12 mouse cellular contexts compared by ENCODE assay signal in genomic region chr6:91546241-91546884, GRCm38 (mm10). TPM values are rescaled to one million over a fixed set of nuclear protein-coding genes. Genes with fewer than 3 reads are reported as not detected.
DNase-seq lines count a peak whose midpoint lies in the region; ATAC-seq lines count a peak whose summit lies in the region.
"Had no signal": no experiment of that assay in that cellular context is flagged by ENCODE, and none has a peak within 500 bp of the region (broad histone marks: within the 10 kb centered on the region; RNA-seq: fewer than 3 reads in every experiment).

No protein-coding gene starts in this region.

- H3K4me2 ChIP-seq in kidney, embryonic 15.5 days: no peak overlapping the region
- no peak overlapping the region for H3K4me2 ChIP-seq in lung, embryonic 16.5 days (ENCODE audit: low read depth, low read length)
- no peak overlapping the region for H3K4me2 ChIP-seq in forebrain, embryonic 11.5 days (ENCODE audit: low read depth, low read length, severe bottlenecking)

- H3K4me1 ChIP-seq in kidney, embryonic 15.5 days: peaks cover 31% of the 10 kb centered on the region
- peaks cover 18% of the 10 kb centered on the region for H3K4me1 ChIP-seq in lung, embryonic 16.5 days (replicated peaks; ENCODE audit: control insufficient read depth, insufficient read depth, low read length)
- H3K4me1 ChIP-seq in forebrain, embryonic 11.5 days (replicated peaks; ENCODE audit: control insufficient read depth, insufficient read depth, low read length): no peaks in the 10 kb centered on the region

- no peak overlapping the region for H3K4me3 ChIP-seq in kidney, embryonic 15.5 days (replicated peaks)
- no peak overlapping the region for H3K4me3 ChIP-seq in lung, embryonic 16.5 days (ENCODE audit: low read length)
- no peak overlapping the region for H3K4me3 ChIP-seq in forebrain, embryonic 11.5 days (ENCODE audit: low read depth, low read length)
- H3K4me3 ChIP-seq: erythroblast, embryonic 14.5 days had no signal

- H3K27ac ChIP-seq in kidney, embryonic 15.5 days: peak overlapping the region; percentile 18; the same call in 1 of the 2 replicates
- peak overlapping the region; percentile 43 for H3K27ac ChIP-seq in lung, embryonic 16.5 days (ENCODE audit: low read length)
- H3K27ac ChIP-seq in forebrain, embryonic 11.5 days (ENCODE audit: low read depth, low read length): no peak overlapping the region

- H3K9ac ChIP-seq in kidney, embryonic 15.5 days: no peak overlapping the region
- H3K9ac ChIP-seq in lung, embryonic 16.5 days (ENCODE audit: low read length): no peak overlapping the region; the same call in 1 of the 2 replicates
- no peak overlapping the region for H3K9ac ChIP-seq in forebrain, embryonic 11.5 days (ENCODE audit: low read length)

- ATAC-seq in kidney, embryonic 15.5 days (replicated peaks; ENCODE audit: low FRiP score): peak; percentile 35; the same call in 1 of the 2 replicates
- ATAC-seq in lung, embryonic 16.5 days (ENCODE audit: low read depth): peak; percentile 66
- ATAC-seq in forebrain, embryonic 11.5 days (replicated peaks; ENCODE audit: low FRiP score): no peak

- H3K36me3 ChIP-seq in kidney, embryonic 15.5 days: no peaks in the 10 kb centered on the region
- no peaks in the 10 kb centered on the region for H3K36me3 ChIP-seq in lung, embryonic 16.5 days (ENCODE audit: control insufficient read depth, insufficient read depth, low read length)
- no peaks in the 10 kb centered on the region for H3K36me3 ChIP-seq in forebrain, embryonic 11.5 days (ENCODE audit: control insufficient read depth, insufficient read depth, low read length)

- no peak for DNase-seq in kidney, adult 11 months
- peak; percentile 73 for DNase-seq in heart, adult 8-10 months (ENCODE audit: low spot score)
- peak; percentile 87 for DNase-seq in heart, postnatal 4 days
- no peak for DNase-seq in adrenal gland, adult 18-20 months (ENCODE audit: low spot score in 2 of 2)
- no peak for DNase-seq in cerebellum, adult 18-20 months
- DNase-seq in forebrain, embryonic 11.5 days (ENCODE audit: low spot score): no peak
- DNase-seq: adrenal gland, postnatal 25 days; B cell, adult 2 months; cerebellum, adult 9-10 months had no signal

- H3K9me3 ChIP-seq in kidney, embryonic 15.5 days (replicated peaks): no peaks in the 10 kb centered on the region
- H3K9me3 ChIP-seq in lung, embryonic 16.5 days (ENCODE audit: control insufficient read depth, low read length): no peaks in the 10 kb centered on the region
- H3K9me3 ChIP-seq in forebrain, embryonic 11.5 days (ENCODE audit: control insufficient read depth, low read length): no peaks in the 10 kb centered on the region

- no peaks in the 10 kb centered on the region for H3K27me3 ChIP-seq in kidney, embryonic 15.5 days
- H3K27me3 ChIP-seq in lung, embryonic 16.5 days (ENCODE audit: control insufficient read depth, insufficient read depth, low read depth, low read length): no peaks in the 10 kb centered on the region
- no peaks in the 10 kb centered on the region for H3K27me3 ChIP-seq in forebrain, embryonic 11.5 days (ENCODE audit: control insufficient read depth, insufficient read depth, low read length)

- 24% methylated on average over 9 of the region's 9 CpGs for WGBS in kidney, embryonic 15.5 days
- 16% methylated on average over 9 of the region's 9 CpGs for WGBS in lung, embryonic 16.5 days
- WGBS in forebrain, embryonic 11.5 days: 70% methylated on average over 9 of the region's 9 CpGs

RNA-seq across cellular contexts. Expression of gene Lsm3, which starts 30.6 kb away (rescaled TPM):
- polyA plus RNA-seq in kidney, embryonic 15.5 days (2015; fragmentation: Nextera tagmentation; extraction: Ambion mirVana): 280 and 313 TPM in 2 replicates
- 10 to 100 TPM; 61.4 to 69.1 (median 65.6) TPM for total RNA-seq in heart, adult 8-10 months (2022)
- total RNA-seq in heart, postnatal 4 days (2021): 100 to 1,000 TPM in 1 of 2 experiments, 10 to 100 TPM in 1; 96.0 to 101 TPM
- polyA plus RNA-seq in lung, embryonic 16.5 days (2015; fragmentation: Nextera tagmentation; extraction: Ambion mirVana): 245 and 255 TPM in 2 replicates
- 10 to 100 TPM; 36.4 to 40.5 TPM for total RNA-seq in adrenal gland, adult 18-20 months (2021)
- polyA plus RNA-seq in forebrain, embryonic 11.5 days (2014; fragmentation: Nextera tagmentation; extraction: Ambion mirVana): 324 and 325 TPM in 2 replicates

RNA-seq across cellular contexts. Expression of gene Xpc, which starts 30.7 kb away (rescaled TPM):
- 25.1 and 25.5 TPM in 2 replicates for polyA plus RNA-seq in kidney, embryonic 15.5 days (2015; fragmentation: Nextera tagmentation; extraction: Ambion mirVana)
- total RNA-seq in heart, adult 8-10 months (2022): 10 to 100 TPM in 3 of 4 experiments, 1 to 10 TPM in 1; 9.6 to 11.0 (median 10.7) TPM
- 10 to 100 TPM in 1 of 2 experiments, 1 to 10 TPM in 1; 9.2 to 10.4 TPM for total RNA-seq in heart, postnatal 4 days (2021)
- polyA plus RNA-seq in lung, embryonic 16.5 days (2015; fragmentation: Nextera tagmentation; extraction: Ambion mirVana): 17.9 and 18.9 TPM in 2 replicates
- 10 to 100 TPM; 13.1 to 16.5 TPM for total RNA-seq in adrenal gland, adult 18-20 months (2021)
- polyA plus RNA-seq in forebrain, embryonic 11.5 days (2014; fragmentation: Nextera tagmentation; extraction: Ambion mirVana): 22.5 and 23.1 TPM in 2 replicates

Comparison
In these comparisons a context has a peak if more than half of its experiments do, and no peak if none do; other contexts are left out.
1. DNase-seq: peak in heart, adult 8-10 months (single experiment) and heart, postnatal 4 days (single experiment); none in kidney, adult 11 months (single experiment), adrenal gland, adult 18-20 months (0 of 2), cerebellum, adult 18-20 months (0 of 2) and forebrain, embryonic 11.5 days (single experiment).